Mouse (Mus musculus): ENCODE results near the gene Gsg1l.

Gsg1l gene

GRCm38 (mm10) chr7:126031598-126032364, 50.4 kb downstream of the Gsg1l start:
- no peak for DNase-seq (ENCODE audit: low read depth)

GRCm38 (mm10) chr7:126027410-126027809, 54.8 kb downstream of the Gsg1l start:
- DNase-seq (ENCODE audit: low read depth): no peak

- no peak for DNase-seq (ENCODE audit: low read depth)
Observed at GRCm38 (mm10) chr7:126026600-126026999, 55.6 kb downstream of the Gsg1l start.

GRCm38 (mm10) chr7:126019966-126020365, 62.2 kb downstream of the Gsg1l start:
- DNase-seq (ENCODE audit: low read depth): no peak

- DNase-seq (ENCODE audit: low read depth): no peak
Observed at GRCm38 (mm10) chr7:126019321-126019720, 62.9 kb downstream of the Gsg1l start.

- DNase-seq (ENCODE audit: low read depth): no peak
Observed at GRCm38 (mm10) chr7:126017455-126017854, 64.8 kb downstream of the Gsg1l start.

- DNase-seq (ENCODE audit: low read depth): no peak
Observed at GRCm38 (mm10) chr7:126012325-126013021, 69.7 kb downstream of the Gsg1l start.

GRCm38 (mm10) chr7:126008789-126009148, 73.4 kb downstream of the Gsg1l start:
- no peak for DNase-seq (ENCODE audit: low read depth)

GRCm38 (mm10) chr7:126008139-126008788, 73.9 kb downstream of the Gsg1l start:
- DNase-seq (ENCODE audit: low read depth): no peak

- no peak for DNase-seq (ENCODE audit: low read depth)
Observed at GRCm38 (mm10) chr7:126007132-126007910, 74.9 kb downstream of the Gsg1l start.

- DNase-seq (ENCODE audit: low read depth): no peak
Observed at GRCm38 (mm10) chr7:126005274-126005673, 76.9 kb downstream of the Gsg1l start.

- no peak for DNase-seq (ENCODE audit: low read depth)
Observed at GRCm38 (mm10) chr7:126001683-126002082, 80.5 kb downstream of the Gsg1l start.

GRCm38 (mm10) chr7:125999921-126000320, 82.3 kb downstream of the Gsg1l start:
- DNase-seq (ENCODE audit: low read depth): no peak

GRCm38 (mm10) chr7:125996151-125996550, 86.1 kb downstream of the Gsg1l start:
- DNase-seq (ENCODE audit: low read depth): no peak

GRCm38 (mm10) chr7:125992356-125992891, 89.8 kb downstream of the Gsg1l start:
- no peak for DNase-seq (ENCODE audit: low read depth)

- DNase-seq (ENCODE audit: low read depth): no peak
Observed at GRCm38 (mm10) chr7:125991846-125992245, 90.4 kb downstream of the Gsg1l start.

GRCm38 (mm10) chr7:125989969-125990368, 92.2 kb downstream of the Gsg1l start:
- no peak for DNase-seq (ENCODE audit: low read depth)

GRCm38 (mm10) chr7:125989489-125989888, 92.7 kb downstream of the Gsg1l start:
- no peak for DNase-seq (ENCODE audit: low read depth)

- DNase-seq (ENCODE audit: low read depth): no peak
Observed at GRCm38 (mm10) chr7:125988326-125988725, 93.9 kb downstream of the Gsg1l start.

GRCm38 (mm10) chr7:125987117-125987516, 95.1 kb downstream of the Gsg1l start:
- DNase-seq (ENCODE audit: low read depth): no peak

GRCm38 (mm10) chr7:125985565-125985964, 96.6 kb downstream of the Gsg1l start:
- no peak for DNase-seq (ENCODE audit: low read depth)

Data from induced T-regulatory cell, adult 2 months (primary cell).